Mouse (Mus musculus) thymus, adult 2 months (tissue): ENCODE results near the gene Cnot6l. TPM values are rescaled to one million over a fixed set of nuclear protein-coding genes. Genes with fewer than 3 reads are reported as not detected.

Source experiments
- DNase-seq: peaks from one replicate; pipeline ENCODE4 v3.0.0; 2021
- H3K27ac ChIP-seq: fragments of 200-500 bp; 2 replicates; pipeline ENCODE4 v1.5.1; 2012; ENCODE audit warnings: low read length, control low read depth; ENCODE audit not compliant: control insufficient read depth, insufficient read depth
- H3K27me3 ChIP-seq: fragments of 200-500 bp; 2 replicates; pipeline ENCODE4 v1.6.1; 2012; ENCODE audit warnings: mild to moderate bottlenecking, low read length, moderate library complexity, mixed read lengths; ENCODE audit not compliant: control insufficient read depth, insufficient read depth
- H3K36me3 ChIP-seq: fragments of 200-500 bp; 2 replicates; pipeline ENCODE4 v1.6.1; 2012; ENCODE audit warnings: mild to moderate bottlenecking, low read length, moderate library complexity; ENCODE audit not compliant: control insufficient read depth, insufficient read depth
- H3K4me1 ChIP-seq: fragments of 200-500 bp; replicated peaks from 2 replicates; pipeline ENCODE4 v1.6.1; 2012; ENCODE audit warnings: low read length; ENCODE audit not compliant: control insufficient read depth, insufficient read depth
- H3K4me3 ChIP-seq: fragments of 200-500 bp; 2 replicates; pipeline ENCODE4 v1.5.1; 2012; ENCODE audit warnings: mild to moderate bottlenecking, low read length, control low read depth, moderate library complexity; ENCODE audit not compliant: control insufficient read depth, insufficient read depth
- CTCF ChIP-seq: fragments of 200-500 bp; IDR thresholded peaks from 2 replicates; pipeline ENCODE4 v1.5.1; 2012; ENCODE audit warnings: mild to moderate bottlenecking, control low read depth, low read length, moderate library complexity, borderline replicate concordance; ENCODE audit not compliant: control insufficient read depth, poor library complexity, insufficient read depth; ENCODE audit errors: extremely low read depth
- POLR2A ChIP-seq: fragments of 200-500 bp; IDR thresholded peaks from 2 replicates; pipeline ENCODE4 v1.6.1; 2012; ENCODE audit warnings: mild to moderate bottlenecking, low read length, control low read depth, moderate library complexity; ENCODE audit not compliant: control insufficient read depth, poor library complexity, insufficient read depth; ENCODE audit errors: extremely low read depth
- WGBS: fragments of 180-500 bp; shearing (Covaris S2); methylation state at CpG from one replicate; pipeline ENCODE4 v1.1.7; 2018; 5-methylcytosine and 5-hydroxymethylcytosine counted together
- polyA plus RNA-seq: library from polyadenylated mRNA; depleted of rRNA; stranded (reverse); fragments of >200 nt; gene quantifications from 2 replicates; pipeline ENCODE4 v1.2.3, GENCODE M21; 2012

The Cnot6l gene
- polyA plus RNA-seq, 1 experiment, result 27.3 TPM

DNA sequence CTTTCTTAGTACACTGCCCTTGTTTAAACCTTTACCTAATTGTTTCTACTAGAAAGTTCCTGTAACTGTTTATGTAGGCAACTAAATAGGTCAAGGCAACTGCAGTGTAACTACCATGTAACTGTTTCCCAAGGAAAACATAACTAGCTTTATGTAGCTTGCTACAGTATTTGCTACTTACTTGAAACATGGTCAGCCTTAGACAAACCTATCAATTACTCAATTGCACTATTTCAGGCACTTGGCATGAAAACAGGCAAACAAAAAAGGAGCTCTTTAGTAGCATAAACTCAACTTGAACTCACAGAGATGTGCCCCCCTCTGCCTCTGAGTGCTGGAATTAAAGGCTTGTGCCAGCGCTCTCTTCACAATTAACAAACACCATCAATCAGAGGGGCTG is 37.1 kb downstream of the Cnot6l start:
- no peak for TF ChIP-seq CTCF
- no peak for TF ChIP-seq POLR2A
- no peaks in the 10 kb centered on the region for H3K4me1 ChIP-seq
- H3K4me3 ChIP-seq, result no peak overlapping the region
- no peak overlapping the region for H3K27ac ChIP-seq
- WGBS, result 97% methylated on average over 1 of the region's 1 CpGs
- no peaks in the 10 kb centered on the region for H3K27me3 ChIP-seq
- H3K36me3 ChIP-seq, result peaks cover 16% of the 10 kb centered on the region
- DNase-seq, result no peak

GRCm38 (mm10) chr5:96114943-96115342 is 49.0 kb downstream of the Cnot6l start:
- Histone ChIP-seq H3K4me1 (no peaks in the 10 kb centered on the region), H3K27ac (no peak overlapping the region), H3K36me3 (peaks cover 12% of the 10 kb centered on the region; the same call in 1 of the 2 replicates), H3K27me3 (no peaks in the 10 kb centered on the region), H3K4me3 (no peak overlapping the region)
- WGBS, result 83% methylated on average over 3 of the region's 3 CpGs
- TF ChIP-seq POLR2A (no peak), CTCF (no peak)
- DNase-seq, result no peak

DNA sequence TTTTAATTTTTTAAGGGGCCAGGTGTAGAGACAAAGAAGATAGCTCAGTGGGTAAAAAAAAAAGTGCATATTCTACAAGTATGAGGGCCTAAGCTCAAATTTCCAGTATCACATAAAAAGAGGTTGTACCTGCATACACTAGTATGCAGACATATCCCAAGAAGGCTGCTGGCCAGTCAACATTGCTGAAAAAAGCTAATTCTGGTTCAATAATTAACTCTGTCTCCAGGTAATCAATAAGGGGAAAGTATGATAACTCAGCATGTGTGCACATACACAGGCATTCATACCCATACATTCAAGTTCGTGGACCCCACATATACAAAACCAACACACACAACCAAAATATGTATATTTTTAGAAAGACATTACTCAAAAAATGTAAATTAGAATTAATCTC is 59.3 kb downstream of the Cnot6l start:
- 98% methylated on average over 1 of the region's 1 CpGs for WGBS
- TF ChIP-seq POLR2A (no peak), CTCF (no peak)
- no peaks in the 10 kb centered on the region for H3K27me3 ChIP-seq
- H3K36me3 ChIP-seq, result peaks cover 17% of the 10 kb centered on the region; the same call in 1 of the 2 replicates
- DNase-seq, result no peak
- H3K27ac ChIP-seq, result no peak overlapping the region
- H3K4me1 ChIP-seq, result no peaks in the 10 kb centered on the region
- no peak overlapping the region for H3K4me3 ChIP-seq

DNA sequence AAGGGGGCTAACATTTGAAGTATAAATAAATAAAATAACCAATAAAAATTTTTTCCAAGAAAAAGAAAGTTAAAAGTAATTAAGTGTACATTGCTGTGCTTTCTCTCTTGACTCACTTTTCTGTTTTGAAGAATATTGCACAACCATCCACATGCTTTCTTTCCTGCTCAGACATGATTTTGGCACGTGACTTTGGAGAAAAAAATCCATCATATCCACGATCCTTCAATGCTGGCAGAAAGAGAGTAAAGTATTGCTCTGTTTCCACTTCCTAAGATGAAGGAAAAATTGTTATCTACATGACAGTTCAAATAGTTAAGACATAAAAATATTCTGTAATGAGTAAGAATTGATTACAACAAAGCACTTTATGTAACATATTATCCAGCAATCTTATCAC is 72.5 kb downstream of the Cnot6l start:
- no peaks in the 10 kb centered on the region for H3K27me3 ChIP-seq
- TF ChIP-seq POLR2A (no peak), CTCF (no peak)
- no peak overlapping the region for H3K4me3 ChIP-seq
- peaks cover 6% of the 10 kb centered on the region; the same call in 1 of the 2 replicates for H3K36me3 ChIP-seq
- H3K27ac ChIP-seq, result no peak overlapping the region
- H3K4me1 ChIP-seq, result no peaks in the 10 kb centered on the region
- WGBS, result 95% methylated on average over 2 of the region's 2 CpGs
- no peak for DNase-seq

DNA sequence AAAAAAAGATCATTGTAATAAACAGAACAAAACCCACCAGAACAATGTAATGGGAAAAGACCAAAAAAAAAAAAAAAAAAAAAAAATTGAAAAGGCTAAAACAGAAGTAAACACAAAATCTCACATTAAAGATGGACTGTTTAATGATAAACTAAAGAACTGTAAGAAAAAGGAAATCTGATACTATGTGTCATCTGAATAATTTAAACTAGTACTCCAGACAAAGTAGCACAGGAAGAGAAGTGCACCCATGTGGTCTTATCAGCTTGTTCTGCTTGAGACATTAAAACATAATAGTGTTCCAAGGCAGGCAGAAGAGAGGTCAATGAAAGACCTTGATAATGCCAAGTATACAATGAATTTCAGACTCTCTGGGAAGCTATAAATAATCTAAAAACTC is 78.6 kb downstream of the Cnot6l start:
- no peak for DNase-seq
- Histone ChIP-seq H3K27ac (no peak overlapping the region), H3K36me3 (peaks cover 16% of the 10 kb centered on the region), H3K4me3 (no peak overlapping the region), H3K4me1 (no peaks in the 10 kb centered on the region), H3K27me3 (no peaks in the 10 kb centered on the region)
- TF ChIP-seq CTCF, result no peak
- TF ChIP-seq POLR2A, result no peak

GRCm38 (mm10) chr5:96079026-96079425 is 84.9 kb downstream of the Cnot6l start:
- WGBS, result 26% methylated on average over 1 of the region's 1 CpGs
- H3K27me3 ChIP-seq, result no peaks in the 10 kb centered on the region
- H3K36me3 ChIP-seq, result peaks cover 45% of the 10 kb centered on the region
- no peak overlapping the region for H3K4me3 ChIP-seq
- DNase-seq, result no peak
- H3K27ac ChIP-seq, result no peak overlapping the region
- TF ChIP-seq POLR2A, result no peak
- TF ChIP-seq CTCF, result no peak
- no peaks in the 10 kb centered on the region for H3K4me1 ChIP-seq

- Histone ChIP-seq H3K4me3 (no peak overlapping the region), H3K4me1 (no peaks in the 10 kb centered on the region), H3K27ac (no peak overlapping the region), H3K36me3 (0 out of 2 replicates have a peak, but pooled peaks cover 5% of the 10 kb centered on the region), H3K27me3 (no peaks in the 10 kb centered on the region)
- no peak for DNase-seq
- TF ChIP-seq POLR2A (no peak), CTCF (no peak)
These were observed 98.4 kb downstream of the Cnot6l start for GRCm38 (mm10) chr5:96065591-96065990.
